Mouse (Mus musculus) erythroblast, embryonic 14.5 days (primary cell): ENCODE measurements around the gene Pcp4l1.

ENCODE experiments used
- GATA1 ChIP-seq: IDR thresholded peaks from 2 replicates; pipeline ENCODE4 v1.6.1; 2012; ENCODE audit warnings: low read length, inconsistent platforms, mixed read lengths
- TAL1 ChIP-seq: IDR thresholded peaks from 3 replicates; pipeline ENCODE4 v1.6.1; 2012; ENCODE audit warnings: low read length, inconsistent platforms, mixed read lengths

DNA sequence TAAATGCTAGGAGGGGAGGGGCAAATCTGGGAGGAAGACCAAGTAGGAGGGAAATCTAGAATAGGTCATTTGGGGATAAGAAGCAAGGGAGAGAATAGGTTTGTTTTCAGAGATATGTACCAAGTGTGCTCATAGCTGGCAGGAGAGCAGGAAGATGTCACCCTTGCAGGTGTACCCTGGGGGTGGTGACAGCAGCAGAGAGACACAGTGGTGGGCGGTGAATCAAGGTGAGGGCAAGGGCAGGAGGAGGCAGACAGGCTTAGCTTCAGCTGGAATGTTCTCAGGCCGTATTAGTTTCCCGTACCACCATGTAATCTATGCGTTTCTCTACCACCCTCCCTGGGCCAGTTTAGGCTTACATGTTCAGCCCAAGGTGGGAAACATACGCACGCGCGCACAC is 23.3 kb downstream of the Pcp4l1 start:
- TF ChIP-seq GATA1 (no peak), TAL1 (no peak)
